Mouse (Mus musculus) lung, adult 2 months (tissue): ENCODE measurements around the gene Tbx19. TPM values are rescaled to one million over a fixed set of nuclear protein-coding genes. Genes with fewer than 3 reads are reported as not detected.

Source experiments
- DNase-seq: peaks from one replicate; pipeline ENCODE4 v3.0.0; 2022
- H3K4me1 ChIP-seq: fragments of 200-500 bp; 2 replicates; pipeline ENCODE4 v1.6.1; 2011; ENCODE audit warnings: low read length; ENCODE audit not compliant: control insufficient read depth, insufficient read depth
- H3K4me3 ChIP-seq: fragments of 200-500 bp; replicated peaks from 2 replicates; pipeline ENCODE3; 2011; ENCODE audit warnings: low read depth, mild to moderate bottlenecking, control low read depth, low read length; ENCODE audit errors: extremely low read depth
- CTCF ChIP-seq: fragments of 200-500 bp; IDR thresholded peaks from 2 replicates; pipeline ENCODE4 v1.5.1; 2011; ENCODE audit warnings: mild to moderate bottlenecking, low read length, control low read depth; ENCODE audit not compliant: insufficient read depth
- POLR2A ChIP-seq: fragments of 200-500 bp; IDR thresholded peaks from 2 replicates; pipeline ENCODE4 v1.6.1; 2011; ENCODE audit warnings: low read depth, mild to moderate bottlenecking, control low read depth, low read length, borderline replicate concordance; ENCODE audit errors: extremely low read depth
- WGBS: fragments of 180-500 bp; shearing (Covaris S2); methylation state at CpG from one replicate; pipeline ENCODE4 v1.1.7; 2018; 5-methylcytosine and 5-hydroxymethylcytosine counted together
- polyA plus RNA-seq: library from polyadenylated mRNA; depleted of rRNA; stranded (reverse); fragments of >200 nt; gene quantifications from 2 replicates; pipeline ENCODE4 v1.2.3, GENCODE M21; 2012

Tbx19 gene
- polyA plus RNA-seq, 1 experiment, result 0.34 TPM

- 8% methylated on average over 5 of the region's 5 CpGs for WGBS
- DNase-seq, result no peak
- Histone ChIP-seq H3K4me1 (peaks cover 8% of the 10 kb centered on the region; the same call in 1 of the 2 replicates), H3K4me3 (peak overlapping the region; percentile 91)
- TF ChIP-seq POLR2A (no peak), CTCF (no peak)
Observed at GRCm38 (mm10) chr1:165194662-165195013, 34.1 kb upstream of the Tbx19 start.

GRCm38 (mm10) chr1:165193880-165194661, 33.5 kb upstream of the Tbx19 start, which contains the start of gene Sft2d2:
TSS of gene Sft2d2 (minus strand) at chr1:165194438.
- peaks cover 11% of the 10 kb centered on the region for H3K4me1 ChIP-seq
- peak; percentile 68; the same call in 1 of the 2 replicates for TF ChIP-seq POLR2A
- peak; percentile 39; the same call in 1 of the 2 replicates for TF ChIP-seq CTCF
- WGBS, result under 1% methylated on average over 65 of the region's 69 CpGs
- peak within 1 kb of the TSS; percentile 91 for H3K4me3 ChIP-seq
- DNase-seq, result peak; percentile 90

GRCm38 (mm10) chr1:165193426-165193825, 32.9 kb upstream of the Tbx19 start:
- Histone ChIP-seq H3K4me3 (peak overlapping the region; percentile 91), H3K4me1 (peaks cover 16% of the 10 kb centered on the region)
- DNase-seq, result no peak
- WGBS, result 5% methylated on average over 7 of the region's 7 CpGs
- TF ChIP-seq CTCF, result no peak
- no peak for TF ChIP-seq POLR2A

- DNase-seq, result no peak
- no peak for TF ChIP-seq POLR2A
- TF ChIP-seq CTCF, result no peak
- 44% methylated on average over 10 of the region's 10 CpGs for WGBS
- H3K4me1 ChIP-seq, result peaks cover 16% of the 10 kb centered on the region
- H3K4me3 ChIP-seq, result peak overlapping the region; percentile 19
Observed at GRCm38 (mm10) chr1:165192714-165193264, 32.2 kb upstream of the Tbx19 start.

GRCm38 (mm10) chr1:165192102-165192501, 31.5 kb upstream of the Tbx19 start:
- no peak for TF ChIP-seq POLR2A
- no peak for DNase-seq
- Histone ChIP-seq H3K4me1 (peaks cover 16% of the 10 kb centered on the region), H3K4me3 (no peak overlapping the region)
- WGBS, result 35% methylated on average over 4 of the region's 4 CpGs

- no peak for TF ChIP-seq CTCF
- TF ChIP-seq POLR2A, result no peak
- WGBS, result 51% methylated on average over 13 of the region's 13 CpGs
- Histone ChIP-seq H3K4me1 (peaks cover 17% of the 10 kb centered on the region), H3K4me3 (peak overlapping the region; percentile 29)
- DNase-seq, result peak; percentile 19
Observed at GRCm38 (mm10) chr1:165191611-165192010, 31.0 kb upstream of the Tbx19 start.

- no peak overlapping the region for H3K4me3 ChIP-seq
- no peak for DNase-seq
- peaks cover 20% of the 10 kb centered on the region for H3K4me1 ChIP-seq
- 84% methylated on average over 10 of the region's 10 CpGs for WGBS
- no peak for TF ChIP-seq CTCF
- TF ChIP-seq POLR2A, result no peak
Observed at GRCm38 (mm10) chr1:165190571-165191273, 30.1 kb upstream of the Tbx19 start.

GRCm38 (mm10) chr1:165190068-165190467, 29.5 kb upstream of the Tbx19 start:
- TF ChIP-seq CTCF, result no peak
- TF ChIP-seq POLR2A, result no peak

GRCm38 (mm10) chr1:165188806-165189580, 28.4 kb upstream of the Tbx19 start:
- no peak for TF ChIP-seq CTCF
- peaks cover 15% of the 10 kb centered on the region for H3K4me1 ChIP-seq
- 61% methylated on average over 10 of the region's 10 CpGs for WGBS
- no peak overlapping the region for H3K4me3 ChIP-seq
- DNase-seq, result no peak

More at GRCm38 (mm10) chr1:165190068-165190467, 29.5 kb upstream of the Tbx19 start:
- no peak for DNase-seq
- H3K4me1 ChIP-seq, result peaks cover 18% of the 10 kb centered on the region
- no peak overlapping the region for H3K4me3 ChIP-seq
- WGBS, result 79% methylated on average over 6 of the region's 6 CpGs
